Mouse (Mus musculus) intestine, embryonic 16.5 days (tissue): ENCODE measurements around the gene Slc25a43. TPM values are rescaled to one million over a fixed set of nuclear protein-coding genes. Genes with fewer than 3 reads are reported as not detected.

Source experiments
- polyA plus RNA-seq: library from polyadenylated mRNA; unstranded; fragments of >200 nt; fragmentation: Nextera tagmentation; extraction: Ambion mirVana; gene quantifications from 2 replicates; pipeline ENCODE4 v1.2.1, GENCODE M21; 2015

Slc25a43 gene
- polyA plus RNA-seq, 1 experiment from 2014 or later = 4.7 TPM

Other genes starting within 250 kb of the Slc25a43 start
- 210 and 219 TPM in 2 replicates for gene Pgrmc1, start 145.5 kb upstream of the Slc25a43 start, polyA plus RNA-seq
- 1.9 and 2.1 TPM in 2 replicates for gene Akap17b, start 98.3 kb upstream of the Slc25a43 start, polyA plus RNA-seq
- gene Slc25a5, start 52.0 kb downstream of the Slc25a43 start, polyA plus RNA-seq = 1,210 and 1,225 TPM in 2 replicates
- gene Ube2a, start 130.2 kb downstream of the Slc25a43 start, polyA plus RNA-seq = 105 and 108 TPM in 2 replicates
- gene C330007P06Rik, start 130.5 kb downstream of the Slc25a43 start, polyA plus RNA-seq = 24.9 and 25.5 TPM in 2 replicates
- gene Nkrf, start 159.2 kb downstream of the Slc25a43 start, polyA plus RNA-seq = 1.4 and 1.5 TPM in 2 replicates
- 11.0 and 12.1 TPM in 2 replicates for gene Sept6, start 248.1 kb downstream of the Slc25a43 start, polyA plus RNA-seq